Mouse (Mus musculus) testis, adult 2 months (tissue): ENCODE results near the gene Tfcp2.

Source experiments
- CTCF ChIP-seq: fragments of 200-500 bp; IDR thresholded peaks from 2 replicates; pipeline ENCODE4 v1.5.1; 2012; ENCODE audit warnings: low read depth, mild to moderate bottlenecking, inconsistent platforms, low read length, moderate library complexity; ENCODE audit not compliant: control insufficient read depth, insufficient read depth, insufficient replicate concordance
- POLR2A ChIP-seq: fragments of 200-500 bp; IDR thresholded peaks from 2 replicates; pipeline ENCODE4 v1.6.1; 2012; ENCODE audit warnings: low read depth, mild to moderate bottlenecking, inconsistent platforms, low read length, moderate library complexity; ENCODE audit not compliant: control insufficient read depth

GRCm38 (mm10) chr15:100600696-100601272 is 49.0 kb upstream of the Tfcp2 start:
- TF ChIP-seq CTCF (no peak), POLR2A (0 out of 2 replicates have a peak, but pooled peaks have one; percentile 7)
